Mouse (Mus musculus) liver, embryonic 13.5 days (tissue): ENCODE data around the gene Gm42420. TPM values are rescaled to one million over a fixed set of nuclear protein-coding genes. Genes with fewer than 3 reads are reported as not detected.

Experiments used
- ATAC-seq: fragments of 200-750 bp; cut with Nextera tagmentation; 2 replicates; pipeline ENCODE4 v1.8.0; 2017; ENCODE audit warnings: low read depth, mild to moderate bottlenecking, moderate number of reproducible peaks, moderate library complexity
- DNase-seq: peaks from one replicate; pipeline ENCODE4 v3.0.0; 2022
- H3K27ac ChIP-seq: fragments of 300-500 bp; sonication (generic); 2 replicates; pipeline ENCODE4 v1.5.1; 2015; ENCODE audit warnings: moderate library complexity, mild to moderate bottlenecking, inconsistent platforms
- H3K27me3 ChIP-seq: fragments of 300-500 bp; sonication (generic); 2 replicates; pipeline ENCODE4 v1.6.1; 2015; ENCODE audit warnings: mild to moderate bottlenecking, inconsistent platforms
- H3K36me3 ChIP-seq: fragments of 300-500 bp; sonication (generic); 2 replicates; pipeline ENCODE4 v1.6.1; 2015; ENCODE audit warnings: mild to moderate bottlenecking, inconsistent platforms
- H3K4me1 ChIP-seq: fragments of 300-500 bp; sonication (generic); replicated peaks from 2 replicates; pipeline ENCODE4 v1.6.1; 2015; ENCODE audit warnings: inconsistent platforms
- H3K4me2 ChIP-seq: fragments of 300-500 bp; sonication (generic); 2 replicates; pipeline ENCODE4 v1.6.1; 2015; ENCODE audit warnings: inconsistent platforms, mild to moderate bottlenecking, moderate library complexity
- H3K4me3 ChIP-seq: fragments of 300-500 bp; sonication (generic); replicated peaks from 2 replicates; pipeline ENCODE4 v1.5.1; 2015; ENCODE audit warnings: mild to moderate bottlenecking, inconsistent platforms
- H3K9ac ChIP-seq: fragments of 300-500 bp; sonication (generic); 2 replicates; pipeline ENCODE4 v1.6.1; 2015; ENCODE audit warnings: mild to moderate bottlenecking, inconsistent platforms
- H3K9me3 ChIP-seq: fragments of 300-500 bp; sonication (generic); replicated peaks from 2 replicates; pipeline ENCODE4 v1.6.1; 2016; ENCODE audit warnings: inconsistent platforms
- WGBS: fragments of 180-500 bp; shearing (Covaris S2); methylation state at CpG from one replicate; pipeline ENCODE4 v1.1.7; 2015; ENCODE audit not compliant: insufficient replicate concordance; 5-methylcytosine and 5-hydroxymethylcytosine counted together
- polyA plus RNA-seq: library from polyadenylated mRNA; unstranded; fragments of >200 nt; fragmentation: Nextera tagmentation; extraction: Ambion mirVana; gene quantifications from 2 replicates; pipeline ENCODE4 v1.2.1, GENCODE M21; 2015

Gene Gm42420
- polyA plus RNA-seq, 1 experiment from 2014 or later, result 1.4 TPM

DNA sequence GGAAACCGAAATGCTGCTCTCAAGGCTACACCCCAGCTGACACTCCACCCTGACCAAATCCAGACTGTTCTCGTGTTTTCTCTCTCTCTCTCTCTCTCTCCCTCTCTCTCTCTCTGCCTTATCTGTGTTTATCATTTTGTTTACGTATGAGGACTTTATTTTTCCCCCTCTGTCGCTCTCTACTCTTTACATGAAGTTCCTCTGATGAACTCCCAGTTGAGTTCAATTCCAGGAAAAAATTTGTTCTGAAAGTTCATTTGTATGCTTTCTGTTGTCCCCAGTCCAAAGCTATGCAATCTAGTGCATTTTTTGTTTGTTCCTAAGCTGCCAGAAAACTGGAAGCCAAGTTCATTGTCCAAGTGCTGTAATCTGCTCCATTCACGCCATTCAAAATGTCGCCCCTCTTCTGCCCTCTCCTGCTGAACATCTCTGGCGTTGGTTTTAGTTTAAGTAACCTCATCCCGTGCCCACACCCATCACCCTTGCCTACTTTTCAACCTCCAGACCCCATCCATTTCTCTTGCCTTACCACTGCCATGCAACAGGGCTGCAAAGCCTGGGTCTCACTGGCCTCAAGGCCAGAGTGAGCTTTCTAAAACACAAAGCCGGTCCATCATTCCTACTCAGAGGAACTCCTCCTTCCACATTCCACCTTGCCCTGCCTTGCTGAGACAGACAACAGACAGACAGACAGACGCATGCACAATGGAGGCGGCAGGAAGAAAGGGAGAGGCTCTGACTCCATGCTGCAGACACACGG is 30.5 kb upstream of the Gm42420 start:
- no peak for DNase-seq
- 54% methylated on average over 12 of the region's 12 CpGs for WGBS
- H3K27ac ChIP-seq, result no peak overlapping the region
- no peaks in the 10 kb centered on the region for H3K36me3 ChIP-seq
- no peak overlapping the region for H3K9ac ChIP-seq
- no peak for ATAC-seq
- peaks cover 10% of the 10 kb centered on the region; the same call in 1 of the 2 replicates for H3K4me1 ChIP-seq
- H3K9me3 ChIP-seq, result no peaks in the 10 kb centered on the region
- H3K4me3 ChIP-seq, result no peak overlapping the region
- no peak overlapping the region for H3K4me2 ChIP-seq
- peaks cover 57% of the 10 kb centered on the region for H3K27me3 ChIP-seq

DNA sequence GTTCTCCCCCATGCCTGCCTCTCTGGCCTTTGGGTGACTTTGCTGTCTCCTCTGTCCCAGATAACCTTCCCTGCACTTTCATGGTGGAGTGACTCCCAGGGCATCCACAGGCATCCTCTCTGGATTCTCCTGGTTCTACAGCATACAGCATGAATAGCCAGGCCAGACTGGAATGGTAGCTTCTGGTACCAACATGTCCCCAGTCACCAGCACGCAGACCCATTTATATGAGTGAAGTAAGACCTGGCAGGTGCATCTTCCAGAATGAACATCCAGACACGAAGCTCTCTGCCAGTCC is 30.0 kb upstream of the Gm42420 start:
- Histone ChIP-seq H3K9me3 (no peaks in the 10 kb centered on the region), H3K9ac (no peak overlapping the region), H3K27me3 (peaks cover 58% of the 10 kb centered on the region), H3K27ac (no peak overlapping the region), H3K4me2 (no peak overlapping the region), H3K4me1 (peaks cover 10% of the 10 kb centered on the region; the same call in 1 of the 2 replicates), H3K4me3 (no peak overlapping the region), H3K36me3 (no peaks in the 10 kb centered on the region)
- WGBS, result 73% methylated on average over 2 of the region's 2 CpGs
- DNase-seq, result no peak
- no peak for ATAC-seq

GRCm38 (mm10) chr6:39556900-39557659 is 28.5 kb upstream of the Gm42420 start:
- Histone ChIP-seq H3K4me2 (peak overlapping the region; percentile 64), H3K4me1 (peaks cover 12% of the 10 kb centered on the region), H3K27ac (peak overlapping the region; percentile 51), H3K9ac (peak overlapping the region; percentile 57), H3K9me3 (no peaks in the 10 kb centered on the region), H3K27me3 (peaks cover 58% of the 10 kb centered on the region), H3K4me3 (peak overlapping the region; percentile 60), H3K36me3 (no peaks in the 10 kb centered on the region)
- ATAC-seq (0 out of 2 replicates have a peak, but pooled peaks have one; percentile 19), DNase-seq (no peak)
- 1% methylated on average over 49 of the region's 54 CpGs for WGBS

DNA sequence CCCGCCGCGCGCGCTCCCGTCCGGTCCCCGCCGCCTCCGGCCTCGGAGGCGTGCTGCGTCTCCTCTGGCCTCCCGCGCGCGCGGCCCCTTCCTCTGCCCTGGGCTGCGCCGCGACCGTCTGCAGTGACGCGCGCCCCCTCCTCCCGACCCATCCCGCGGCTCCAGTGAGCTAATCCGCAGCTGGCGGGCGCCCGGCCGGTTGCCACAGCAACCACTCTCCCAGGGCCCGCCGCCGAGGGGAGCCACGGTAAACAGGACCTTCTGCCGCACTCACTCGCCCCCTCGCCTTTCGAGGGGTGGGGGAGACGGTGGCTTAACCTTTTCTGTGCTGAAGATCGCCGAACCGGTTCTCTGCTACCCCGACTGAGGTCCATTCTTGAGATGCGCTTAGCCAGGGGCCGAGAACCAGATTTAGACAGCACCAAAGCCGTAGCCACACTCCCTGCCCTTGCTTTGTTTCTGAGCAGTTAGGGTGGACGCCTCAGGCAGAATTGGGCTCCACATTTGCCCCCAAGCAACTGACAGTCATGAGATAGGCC is 27.8 kb upstream of the Gm42420 start, which contains the start of gene Dennd2a:
Gene Dennd2a, minus strand, starts transcription at position 145 of the 539 bp plus-strand sequence.
- H3K9me3 ChIP-seq, result no peaks in the 10 kb centered on the region
- peaks cover 17% of the 10 kb centered on the region for H3K4me1 ChIP-seq
- peak within 1 kb of the TSS; percentile 51 for H3K27ac ChIP-seq
- DNase-seq, result no peak
- peaks cover 58% of the 10 kb centered on the region for H3K27me3 ChIP-seq
- H3K4me2 ChIP-seq, result peak within 1 kb of the TSS; percentile 64
- no peaks in the 10 kb centered on the region for H3K36me3 ChIP-seq
- H3K4me3 ChIP-seq, result peak within 1 kb of the TSS; percentile 60
- peak within 1 kb of the TSS; percentile 57 for H3K9ac ChIP-seq
- WGBS, result 3% methylated on average over 43 of the region's 50 CpGs
- peak; percentile 62 for ATAC-seq

DNA sequence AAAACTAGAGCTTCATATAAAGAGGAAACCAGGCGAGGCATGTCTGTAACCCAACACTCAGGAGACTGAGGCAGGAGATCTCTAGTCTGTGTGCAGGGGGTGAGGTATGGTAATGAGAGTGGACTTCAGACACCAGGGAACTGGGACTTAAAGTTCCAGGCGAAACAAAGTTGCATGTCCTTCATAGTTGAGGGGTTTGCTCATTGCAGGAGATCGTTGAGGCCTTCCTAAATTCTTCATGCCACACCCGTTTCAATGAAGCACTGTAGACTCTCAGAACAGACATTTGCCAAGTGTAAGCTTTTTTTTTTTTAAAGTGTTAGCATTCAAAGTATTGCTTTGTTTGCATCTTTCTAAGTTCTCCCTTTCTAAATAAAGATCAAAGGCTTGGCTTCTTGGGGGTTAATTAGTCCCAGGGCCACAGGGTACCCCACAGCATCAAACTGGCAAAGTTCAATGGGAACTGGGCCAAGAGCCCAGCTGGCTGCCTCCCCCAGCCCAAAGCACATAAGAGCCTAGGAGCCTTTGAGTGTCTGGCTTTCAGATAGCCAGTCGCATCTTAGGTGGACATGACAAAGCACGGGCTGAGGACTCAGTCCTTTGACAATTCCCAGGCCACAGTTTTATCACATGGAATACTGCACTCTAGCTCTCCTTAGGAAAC is 26.1 kb upstream of the Gm42420 start:
- DNase-seq, result no peak
- no peaks in the 10 kb centered on the region for H3K9me3 ChIP-seq
- no peak overlapping the region for H3K27ac ChIP-seq
- peaks cover 55% of the 10 kb centered on the region for H3K27me3 ChIP-seq
- no peak overlapping the region for H3K4me3 ChIP-seq
- H3K4me2 ChIP-seq, result no peak overlapping the region
- 44% methylated on average over 6 of the region's 6 CpGs for WGBS
- ATAC-seq, result no peak
- H3K9ac ChIP-seq, result no peak overlapping the region
- H3K36me3 ChIP-seq, result no peaks in the 10 kb centered on the region
- H3K4me1 ChIP-seq, result peaks cover 21% of the 10 kb centered on the region

DNA sequence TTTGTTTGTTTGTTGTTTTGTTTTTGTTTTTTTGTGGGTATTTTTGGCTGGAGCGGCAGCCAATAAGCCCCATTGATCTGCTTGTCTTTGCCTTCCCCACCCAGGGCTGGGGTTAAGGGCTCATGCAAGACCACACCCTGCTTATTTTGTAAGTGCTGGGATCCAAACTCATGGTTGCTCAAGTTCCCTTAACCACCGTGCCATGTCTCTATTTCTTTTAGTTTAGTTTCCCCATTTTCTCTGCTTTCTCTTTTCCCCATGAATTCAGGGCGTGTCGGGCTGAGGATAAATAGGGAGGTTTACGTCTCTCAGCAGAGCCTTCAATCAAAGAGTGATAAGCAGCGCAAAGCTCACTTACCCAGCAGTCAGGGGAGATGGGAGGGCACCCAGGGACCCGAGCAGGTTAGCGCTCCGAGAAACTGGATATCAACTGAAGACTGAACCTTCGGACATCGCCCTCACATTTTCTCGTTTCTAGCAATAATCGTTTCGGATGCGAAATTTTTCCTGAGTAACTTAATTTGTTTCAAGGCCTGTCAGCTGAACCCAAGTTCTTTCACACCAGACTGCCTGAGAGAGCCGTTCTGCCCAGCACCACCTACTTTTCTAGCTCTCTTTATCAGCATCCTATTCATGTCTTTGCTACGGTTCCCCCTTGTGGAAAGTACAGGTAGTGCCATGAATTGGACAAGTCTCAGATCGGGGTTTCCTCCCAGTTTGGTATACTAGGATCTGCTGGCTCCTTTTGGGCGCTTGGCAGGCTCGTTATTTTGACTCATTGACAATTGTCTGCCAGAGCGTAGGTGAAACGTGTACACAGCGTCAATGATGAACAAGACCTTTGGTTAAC is 23.2 kb upstream of the Gm42420 start:
- DNase-seq (peak; percentile 73), ATAC-seq (peak; percentile 73)
- H3K4me1 ChIP-seq, result peaks cover 16% of the 10 kb centered on the region
- no peak overlapping the region for H3K27ac ChIP-seq
- peak overlapping the region; percentile 53 for H3K4me2 ChIP-seq
- peak overlapping the region; percentile 26 for H3K4me3 ChIP-seq
- H3K27me3 ChIP-seq, result peaks cover 26% of the 10 kb centered on the region
- H3K9ac ChIP-seq, result no peak overlapping the region; the same call in 1 of the 2 replicates
- no peaks in the 10 kb centered on the region for H3K9me3 ChIP-seq
- WGBS, result 11% methylated on average over 23 of the region's 23 CpGs
- H3K36me3 ChIP-seq, result no peaks in the 10 kb centered on the region

DNA sequence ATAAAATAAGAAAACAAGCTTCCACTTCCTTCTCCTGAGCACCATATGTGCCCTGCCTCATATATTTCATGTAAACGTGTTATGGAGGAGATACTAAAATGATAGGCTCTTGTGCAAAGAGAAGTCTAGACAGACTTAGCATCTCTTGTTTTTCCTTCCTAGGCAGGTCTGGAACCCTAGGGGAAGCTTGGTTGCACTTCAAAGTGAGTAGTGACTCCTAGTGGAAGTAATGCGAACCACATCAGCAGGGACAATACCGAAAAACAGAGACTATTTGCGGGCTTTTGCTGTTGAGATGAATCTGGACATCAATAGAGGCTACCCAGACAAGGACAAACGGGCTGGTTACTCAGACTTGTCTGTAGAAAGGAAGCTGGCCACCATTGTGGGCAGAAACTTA is 18.0 kb upstream of the Gm42420 start:
- Histone ChIP-seq H3K4me3 (no peak overlapping the region), H3K27me3 (peaks cover 3% of the 10 kb centered on the region; the same call in 1 of the 2 replicates), H3K4me2 (no peak overlapping the region), H3K4me1 (peaks cover 5% of the 10 kb centered on the region), H3K36me3 (no peaks in the 10 kb centered on the region), H3K9ac (no peak overlapping the region), H3K9me3 (no peaks in the 10 kb centered on the region), H3K27ac (no peak overlapping the region)
- ATAC-seq (no peak), DNase-seq (no peak)
- WGBS, result 13% methylated on average over 5 of the region's 5 CpGs

GRCm38 (mm10) chr6:39570426-39570825 is 15.1 kb upstream of the Gm42420 start:
- H3K9me3 ChIP-seq, result no peaks in the 10 kb centered on the region
- H3K4me2 ChIP-seq, result no peak overlapping the region
- DNase-seq (no peak), ATAC-seq (no peak)
- H3K27me3 ChIP-seq, result peaks cover 3% of the 10 kb centered on the region; the same call in 1 of the 2 replicates
- H3K9ac ChIP-seq, result no peak overlapping the region
- no peak overlapping the region for H3K27ac ChIP-seq
- H3K4me3 ChIP-seq, result no peak overlapping the region
- 67% methylated on average over 3 of the region's 3 CpGs for WGBS
- peaks cover 19% of the 10 kb centered on the region for H3K4me1 ChIP-seq
- H3K36me3 ChIP-seq, result no peaks in the 10 kb centered on the region

GRCm38 (mm10) chr6:39573791-39574554 is 11.6 kb upstream of the Gm42420 start, which contains the start of gene Adck2:
Adck2 (plus strand) TSS chr6:39573873.
- H3K4me2 ChIP-seq, result peak within 1 kb of the TSS; percentile 94
- ATAC-seq (peak; percentile 98), DNase-seq (peak; percentile 77)
- peak within 1 kb of the TSS; percentile 90 for H3K27ac ChIP-seq
- H3K9me3 ChIP-seq, result no peaks in the 10 kb centered on the region
- peak within 1 kb of the TSS; percentile 85 for H3K9ac ChIP-seq
- H3K4me3 ChIP-seq, result peak within 1 kb of the TSS; percentile 84
- WGBS, result 1% methylated on average over 49 of the region's 49 CpGs
- peaks cover 9% of the 10 kb centered on the region; the same call in 1 of the 2 replicates for H3K36me3 ChIP-seq
- peaks cover 19% of the 10 kb centered on the region for H3K4me1 ChIP-seq
- peaks cover 3% of the 10 kb centered on the region; the same call in 1 of the 2 replicates for H3K27me3 ChIP-seq

GRCm38 (mm10) chr6:39574555-39574869 is 11.0 kb upstream of the Gm42420 start:
- Histone ChIP-seq H3K36me3 (peaks cover 14% of the 10 kb centered on the region; the same call in 1 of the 2 replicates), H3K4me1 (peaks cover 24% of the 10 kb centered on the region), H3K4me2 (peak overlapping the region; percentile 94), H3K9me3 (no peaks in the 10 kb centered on the region), H3K27me3 (peaks cover 3% of the 10 kb centered on the region; the same call in 1 of the 2 replicates), H3K4me3 (peak overlapping the region; percentile 84), H3K9ac (peak overlapping the region; percentile 85), H3K27ac (peak overlapping the region; percentile 90)
- ATAC-seq (no peak), DNase-seq (no peak)
- 33% methylated on average over 10 of the region's 10 CpGs for WGBS
